Mouse (Mus musculus) liver, embryonic 14.5 days (tissue): ENCODE results near the gene Trip4. TPM values are rescaled to one million over a fixed set of nuclear protein-coding genes. Genes with fewer than 3 reads are reported as not detected.

Experiments used
- ATAC-seq: fragments of 200-750 bp; cut with Nextera tagmentation; 2 replicates; pipeline ENCODE4 v1.8.0; 2017; ENCODE audit warnings: moderate number of reproducible peaks, mild to moderate bottlenecking, moderate library complexity; ENCODE audit not compliant: insufficient read depth
- DNase-seq, 3 experiments: peaks; one replicate each; pipeline ENCODE4 v3.0.0-alpha.2; 2012 to 2013; ENCODE audit warnings: low read depth in 3 of 3, low spot score in 3 of 3
- H3K27ac ChIP-seq: fragments of 300-500 bp; sonication (generic); 2 replicates; pipeline ENCODE4 v1.5.1; 2014; ENCODE audit warnings: moderate library complexity, mild to moderate bottlenecking, control low read depth, inconsistent platforms
- H3K27me3 ChIP-seq: fragments of 300-500 bp; sonication (generic); 2 replicates; pipeline ENCODE4 v1.6.1; 2014; ENCODE audit warnings: mild to moderate bottlenecking, low read length, moderate library complexity; ENCODE audit not compliant: control insufficient read depth, insufficient read depth
- H3K36me3 ChIP-seq: fragments of 300-500 bp; sonication (generic); replicated peaks from 2 replicates; pipeline ENCODE4 v1.6.1; 2014; ENCODE audit warnings: low read depth; ENCODE audit not compliant: control insufficient read depth, insufficient read depth
- H3K4me1 ChIP-seq, 2 experiments: fragments of 200-500 bp in 1 of 2; fragments of 300-500 bp in 1 of 2; sonication (generic) in 1 of 2; replicated peaks; 2 replicates each; pipeline ENCODE4 v1.6.1; 2012 to 2014; ENCODE audit warnings: antibody characterized with exemption in 1 of 2, inconsistent platforms in 1 of 2, low read length in 1 of 2; ENCODE audit not compliant: control insufficient read depth in 2 of 2, insufficient read depth in 2 of 2
- H3K4me2 ChIP-seq: fragments of 300-500 bp; sonication (generic); 2 replicates; pipeline ENCODE4 v1.6.1; 2014; ENCODE audit warnings: low read depth, mild to moderate bottlenecking, control low read depth, moderate library complexity
- H3K4me3 ChIP-seq, 2 experiments: fragments of 200-500 bp in 1 of 2; fragments of 300-500 bp in 1 of 2; sonication (generic) in 1 of 2; 2 replicates each; pipeline ENCODE4 v1.5.1; 2012 to 2014; ENCODE audit warnings: low read depth in 2 of 2, low read length in 2 of 2, mild to moderate bottlenecking in 2 of 2, control low read depth in 1 of 2, inconsistent platforms in 1 of 2, moderate library complexity in 1 of 2; ENCODE audit not compliant: insufficient read depth in 1 of 2
- H3K9ac ChIP-seq: fragments of 300-500 bp; sonication (generic); replicated peaks from 2 replicates; pipeline ENCODE4 v1.6.1; 2014; ENCODE audit warnings: mild to moderate bottlenecking, control low read depth, moderate library complexity
- H3K9me3 ChIP-seq: fragments of 300-500 bp; sonication (generic); 2 replicates; pipeline ENCODE4 v1.6.1; 2016; ENCODE audit warnings: low read length, mixed read lengths; ENCODE audit not compliant: control insufficient read depth
- CTCF ChIP-seq: IDR thresholded peaks from 2 replicates; pipeline ENCODE4 v1.5.1; 2016; ENCODE audit warnings: antibody characterized with exemption, low read depth, control low read depth
- EP300 ChIP-seq: IDR thresholded peaks from 2 replicates; pipeline ENCODE4 v1.6.1; 2016; ENCODE audit warnings: antibody characterized with exemption, low read depth
- WGBS: fragments of 180-500 bp; shearing (Covaris S2); extraction: QIAGEN DNeasy Blood & Tissue Kit; methylation state at CpG from one replicate; pipeline ENCODE4 v1.1.7; 2014; ENCODE audit not compliant: insufficient replicate concordance; 5-methylcytosine and 5-hydroxymethylcytosine counted together
- polyA plus RNA-seq, 2 experiments: library from polyadenylated mRNA; depleted of rRNA in 1 of 2; stranded (reverse) in 1 of 2; unstranded in 1 of 2; fragments of >200 nt; fragmentation: Nextera tagmentation in 1 of 2; extraction: Ambion mirVana in 1 of 2; gene quantifications; 2 replicates each; pipeline versions ENCODE4 v1.2.1 to v1.2.3; 2012 to 2014

Trip4 gene
- polyA plus RNA-seq, 2 experiments, result 4.6 to 9.9 TPM

DNA sequence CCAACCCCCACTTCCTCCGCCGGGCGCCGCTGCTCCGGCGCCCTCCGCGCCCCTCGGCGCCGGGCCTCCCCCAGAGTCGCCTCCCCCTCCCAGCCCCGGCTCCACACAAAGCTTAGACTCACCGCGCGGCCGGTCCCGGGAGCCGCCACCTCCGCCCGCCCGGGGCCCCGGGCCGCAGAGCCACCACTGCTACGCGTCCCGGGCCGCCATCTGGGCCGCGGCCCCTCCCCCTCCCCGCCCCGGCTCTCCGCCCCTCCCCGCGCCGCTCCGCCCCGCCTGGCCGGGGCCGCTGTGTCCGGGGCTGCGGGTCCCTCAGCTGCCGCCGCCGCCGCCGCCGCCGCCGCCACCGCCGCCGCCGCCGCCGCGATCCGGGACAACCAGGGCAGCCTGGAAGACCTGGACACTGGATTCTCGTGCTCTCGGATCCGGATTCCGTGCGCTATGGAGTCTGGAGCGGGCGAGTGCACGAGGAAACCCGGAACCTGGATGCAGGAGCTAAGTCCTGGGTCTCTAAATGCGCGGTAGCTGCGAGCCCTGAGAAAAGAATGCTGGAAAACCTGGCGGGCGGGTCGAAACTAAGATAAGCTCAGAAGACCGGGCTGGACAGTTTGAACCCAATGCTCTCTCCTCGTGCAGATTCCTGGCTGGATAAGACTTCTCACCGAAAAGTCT lies 81.1 kb downstream of the Trip4 start, which contains the start of gene Zfp609:
TSS of gene Zfp609 (minus strand) at position 221 of the 672 bp plus-strand sequence.
- Histone ChIP-seq H3K9ac (peak within 1 kb of the TSS; percentile 81), H3K36me3 (no peaks in the 10 kb centered on the region), H3K9me3 (no peaks in the 10 kb centered on the region), H3K27ac (peak within 1 kb of the TSS; percentile 84), H3K4me1 (peaks cover 40 to 41% of the 10 kb centered on the region in 2 experiments), H3K27me3 (no peaks in the 10 kb centered on the region), H3K4me3 (peak within 1 kb of the TSS; percentile 72 to 74), H3K4me2 (peak within 1 kb of the TSS; percentile 90)
- TF ChIP-seq EP300, result no peak; the same call in 1 of the 2 replicates
- 0 out of 2 replicates have a peak, but pooled peaks have one; percentile 10 for TF ChIP-seq CTCF
- WGBS, result under 1% methylated on average over 75 of the region's 76 CpGs
- ATAC-seq (peak; percentile 80), DNase-seq (peak; percentile 78 to 87 (median 83))

DNA sequence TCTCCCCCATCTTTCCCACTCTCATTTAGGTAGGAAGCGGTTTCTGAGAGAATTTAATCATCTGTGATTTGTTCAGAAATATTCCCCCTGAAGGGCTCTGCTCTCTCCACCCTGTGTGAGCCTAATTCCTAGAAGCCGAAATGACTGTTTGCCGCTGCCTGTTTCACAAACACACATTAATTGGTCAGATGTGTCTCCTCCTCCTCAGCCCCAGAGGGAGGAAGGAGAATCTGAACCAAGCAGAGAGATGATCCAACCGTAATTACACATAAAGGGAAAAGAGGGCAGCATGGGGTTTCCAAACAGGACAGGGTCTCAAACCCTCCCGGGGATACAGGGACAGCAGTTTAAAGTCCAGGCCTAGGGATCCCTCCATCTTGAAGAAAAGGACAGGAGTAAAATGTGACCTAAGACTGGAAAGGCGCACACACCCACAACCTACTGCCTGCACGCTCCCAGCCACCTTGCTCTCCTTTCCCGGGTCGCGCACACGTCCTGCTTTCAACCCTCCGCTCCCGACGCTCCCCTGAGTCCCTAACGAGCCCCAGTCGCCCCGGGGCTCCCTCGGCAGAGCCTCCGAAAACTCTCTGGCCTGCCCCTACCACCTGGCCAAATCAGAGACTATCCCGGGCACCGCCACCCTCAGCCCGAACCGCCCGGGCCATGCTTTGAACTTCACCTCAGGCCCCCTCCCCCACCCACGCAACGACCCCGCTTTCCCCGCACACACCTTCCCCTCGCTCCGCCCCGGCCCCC lies 81.8 kb downstream of the Trip4 start:
- Histone ChIP-seq H3K4me3 (peak overlapping the region; percentile 68 to 72), H3K27me3 (no peaks in the 10 kb centered on the region), H3K4me2 (peak overlapping the region; percentile 90), H3K27ac (peak overlapping the region; percentile 84), H3K9ac (peak overlapping the region; percentile 81), H3K4me1 (peaks cover 43% of the 10 kb centered on the region in 2 experiments), H3K36me3 (no peaks in the 10 kb centered on the region), H3K9me3 (no peaks in the 10 kb centered on the region)
- TF ChIP-seq CTCF, result no peak
- ATAC-seq, result peak; percentile 38
- DNase-seq, result peak in 2 of 3 experiments; percentile 53 to 57
- WGBS, result 1% methylated on average over 31 of the region's 31 CpGs

DNA sequence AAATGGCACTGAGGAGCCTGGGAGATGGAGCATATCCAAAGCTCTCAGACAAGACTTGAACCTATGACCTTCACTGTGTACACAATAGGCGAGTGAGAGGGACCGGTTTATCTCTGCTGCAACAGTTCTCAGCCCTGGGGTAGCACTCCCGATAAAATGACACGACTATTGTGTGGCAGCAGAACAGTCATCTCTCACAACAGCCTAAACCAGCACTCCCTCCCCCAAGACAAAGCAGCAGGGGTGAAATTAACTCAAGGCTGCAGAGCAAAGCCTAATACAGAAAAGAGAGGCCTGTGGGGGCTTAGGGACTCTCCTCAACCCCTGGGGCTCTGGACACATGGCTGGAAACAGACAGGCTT lies 82.4 kb downstream of the Trip4 start:
- 0% methylated on average over 4 of the region's 4 CpGs for WGBS
- Histone ChIP-seq H3K9me3 (no peaks in the 10 kb centered on the region), H3K27ac (peak overlapping the region; percentile 84), H3K36me3 (no peaks in the 10 kb centered on the region), H3K4me1 (peaks cover 43% of the 10 kb centered on the region in 2 experiments), H3K27me3 (no peaks in the 10 kb centered on the region), H3K9ac (peak overlapping the region; percentile 81), H3K4me3 (peak overlapping the region; percentile 68 to 72), H3K4me2 (peak overlapping the region; percentile 90)
- DNase-seq, result peak in 1 of 3 experiments; percentile 44
- no peak for TF ChIP-seq CTCF
- TF ChIP-seq EP300, result no peak; the same call in 1 of the 2 replicates
- ATAC-seq, result peak; percentile 47

DNA sequence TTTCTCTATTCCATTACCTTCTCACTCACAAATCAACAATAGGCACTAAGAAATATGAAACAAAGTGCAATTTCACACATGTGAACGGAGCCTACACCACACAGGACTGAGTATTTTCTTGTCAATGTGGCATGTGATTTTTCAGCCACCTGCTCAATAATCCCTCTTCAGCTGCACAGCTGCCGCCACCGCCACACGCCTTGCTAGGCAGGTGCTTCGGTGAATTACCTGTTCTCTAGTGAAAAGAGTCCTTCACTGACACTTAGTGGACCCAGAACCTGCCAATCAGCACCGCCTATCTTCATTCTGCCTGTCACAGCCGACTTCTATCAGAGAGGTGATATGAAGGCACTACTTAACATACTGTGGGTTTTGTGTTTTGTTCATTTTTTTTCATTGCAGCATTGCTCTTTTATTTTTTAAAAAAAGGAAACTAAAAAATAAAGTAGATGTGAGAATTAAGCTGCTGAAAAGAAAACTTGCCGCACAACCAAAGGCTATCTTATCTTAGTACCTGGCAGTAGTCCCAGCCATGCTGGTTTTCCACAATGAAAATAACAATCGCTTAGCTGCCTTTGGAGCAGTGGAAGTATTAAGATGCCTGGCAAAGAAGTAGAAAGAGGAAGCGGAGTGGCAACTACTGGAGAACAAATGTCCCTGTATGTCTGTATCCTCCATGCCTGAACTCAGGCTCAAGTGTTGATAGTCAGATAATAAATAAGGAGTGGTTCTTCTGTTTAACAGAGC lies 84.7 kb downstream of the Trip4 start:
- peak overlapping the region in 1 of 2 experiments; percentile 12; a peak in 1 of 4 replicates for H3K4me3 ChIP-seq
- peak overlapping the region; percentile 21; the same call in 1 of the 2 replicates for H3K27ac ChIP-seq
- ATAC-seq (no peak), DNase-seq (no peak)
- H3K4me2 ChIP-seq, result peak overlapping the region; percentile 54
- peak overlapping the region; percentile 34; the same call in 1 of the 2 replicates for H3K9ac ChIP-seq
- H3K4me1 ChIP-seq, result peaks cover 39 to 43% of the 10 kb centered on the region in 2 experiments
- no peak for TF ChIP-seq CTCF
- TF ChIP-seq EP300, result no peak
- H3K27me3 ChIP-seq, result no peaks in the 10 kb centered on the region
- WGBS, result 51% methylated on average over 10 of the region's 10 CpGs
- no peaks in the 10 kb centered on the region for H3K9me3 ChIP-seq
- no peaks in the 10 kb centered on the region for H3K36me3 ChIP-seq
